Mouse (Mus musculus) forebrain, embryonic 10.5 days (tissue): ENCODE results near the gene Pid1. TPM values are rescaled to one million over a fixed set of nuclear protein-coding genes. Genes with fewer than 3 reads are reported as not detected.
"Not testable (repeated sequence)": the region's sequence is repeated elsewhere in the genome, so short reads cannot be mapped to it uniquely, and the experiment has no call there.

Experiments
- DNase-seq: peaks from one replicate; pipeline ENCODE4 v3.0.0-alpha.2; 2017; ENCODE audit warnings: low spot score; ENCODE audit errors: extremely low spot score
- H3K27ac ChIP-seq: fragments of 300-500 bp; sonication (generic); 2 replicates; pipeline ENCODE4 v1.5.1; 2016; ENCODE audit warnings: mild to moderate bottlenecking
- H3K27me3 ChIP-seq: fragments of 300-500 bp; sonication (generic); 2 replicates; pipeline ENCODE4 v1.6.1; 2016; ENCODE audit warnings: mild to moderate bottlenecking; ENCODE audit not compliant: poor library complexity, severe bottlenecking
- H3K36me3 ChIP-seq: fragments of 300-500 bp; sonication (generic); replicated peaks from 2 replicates; pipeline ENCODE4 v1.6.1; 2016; ENCODE audit warnings: mild to moderate bottlenecking, moderate library complexity
- H3K4me1 ChIP-seq: fragments of 300-500 bp; sonication (generic); 2 replicates; pipeline ENCODE4 v1.6.1; 2016
- H3K4me3 ChIP-seq: fragments of 300-500 bp; sonication (generic); 2 replicates; pipeline ENCODE4 v1.5.1; 2016; ENCODE audit warnings: mild to moderate bottlenecking, moderate library complexity
- H3K9me3 ChIP-seq: fragments of 300-500 bp; sonication (generic); 2 replicates; pipeline ENCODE4 v1.6.1; 2016; ENCODE audit warnings: mild to moderate bottlenecking, moderate library complexity
- WGBS: fragments of 180-500 bp; shearing (Covaris S2); methylation state at CpG from one replicate; pipeline ENCODE4 v1.1.7; 2016; 5-methylcytosine and 5-hydroxymethylcytosine counted together
- polyA plus RNA-seq: library from polyadenylated mRNA; unstranded; fragments of >200 nt; fragmentation: Nextera tagmentation; extraction: Ambion mirVana; gene quantifications from 2 replicates; pipeline ENCODE4 v1.2.1, GENCODE M21; 2016

The Pid1 gene
- polyA plus RNA-seq, 1 experiment from 2014 or later: 16.3 TPM

- Histone ChIP-seq H3K36me3 (no peaks in the 10 kb centered on the region), H3K27me3 (no peaks in the 10 kb centered on the region), H3K27ac (no peak overlapping the region), H3K4me1 (no peaks in the 10 kb centered on the region), H3K4me3 (no peak overlapping the region), H3K9me3 (no peaks in the 10 kb centered on the region)
- 89% methylated on average over 4 of the region's 4 CpGs for WGBS
- no peak for DNase-seq
Measured at GRCm38 (mm10) chr1:84241192-84241828, 122.7 kb downstream of the Pid1 start.

GRCm38 (mm10) chr1:84240203-84240602, 123.8 kb downstream of the Pid1 start:
- WGBS: 93% methylated on average over 2 of the region's 2 CpGs
- no peaks in the 10 kb centered on the region for H3K36me3 ChIP-seq

DNA sequence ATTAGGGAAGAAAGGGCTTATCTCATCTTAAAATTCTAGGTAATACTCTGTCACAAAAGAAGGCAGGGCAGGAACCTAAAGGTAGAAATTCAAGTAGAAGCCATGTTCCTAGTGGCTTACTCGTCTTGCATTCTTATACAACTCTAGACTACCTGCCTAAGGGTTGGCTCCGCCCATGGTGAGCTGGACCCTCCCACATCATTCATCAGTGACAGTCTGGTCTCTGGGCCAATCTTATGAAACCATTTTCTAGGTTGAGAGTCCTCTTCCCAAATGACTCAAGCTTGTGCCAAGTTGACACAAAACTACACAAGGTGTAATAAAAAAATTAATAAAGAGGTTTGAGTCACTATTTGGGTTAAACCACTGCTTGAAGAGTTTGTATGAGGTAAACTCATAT, 133.5 kb downstream of the Pid1 start:
- Histone ChIP-seq H3K27me3 (no peaks in the 10 kb centered on the region), H3K36me3 (no peaks in the 10 kb centered on the region), H3K27ac (no peak overlapping the region), H3K4me1 (0 out of 2 replicates have a peak, but pooled peaks cover 7% of the 10 kb centered on the region), H3K4me3 (no peak overlapping the region), H3K9me3 (no peaks in the 10 kb centered on the region)
- WGBS: 84% methylated on average over 2 of the region's 2 CpGs
- no peak for DNase-seq

More at GRCm38 (mm10) chr1:84240203-84240602, 123.8 kb downstream of the Pid1 start:
- Histone ChIP-seq H3K9me3 (no peaks in the 10 kb centered on the region), H3K4me1 (no peaks in the 10 kb centered on the region), H3K27me3 (no peaks in the 10 kb centered on the region), H3K4me3 (no peak overlapping the region), H3K27ac (no peak overlapping the region)
- DNase-seq: no peak

- no peak for DNase-seq
- Histone ChIP-seq H3K9me3 (no peaks in the 10 kb centered on the region), H3K36me3 (no peaks in the 10 kb centered on the region), H3K27me3 (no peaks in the 10 kb centered on the region), H3K4me1 (0 out of 2 replicates have a peak, but pooled peaks cover 7% of the 10 kb centered on the region), H3K4me3 (no peak overlapping the region), H3K27ac (no peak overlapping the region)
- 94% methylated on average over 7 of the region's 7 CpGs for WGBS
Measured at GRCm38 (mm10) chr1:84225626-84226025, 138.4 kb downstream of the Pid1 start.

DNA sequence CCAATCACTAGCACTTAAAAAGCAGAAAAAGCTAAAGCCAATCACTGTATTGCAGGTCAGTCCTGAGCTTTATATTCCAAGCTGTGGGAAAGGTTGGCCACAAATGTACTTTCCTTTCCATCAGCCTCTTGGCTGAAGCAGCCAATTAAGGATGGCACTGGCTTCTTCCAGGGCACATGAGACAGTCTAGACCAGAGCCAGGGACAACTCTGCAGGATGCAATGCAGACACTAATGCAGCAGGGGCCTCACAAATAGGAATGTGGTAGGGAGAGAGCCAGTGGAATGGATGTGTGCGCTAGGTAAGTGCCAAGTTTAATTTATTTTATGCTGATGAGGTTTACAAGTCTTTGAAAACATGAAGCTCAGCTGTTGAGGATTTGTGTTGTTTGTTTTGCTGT, 141.9 kb downstream of the Pid1 start:
- Histone ChIP-seq H3K4me3 (no peak overlapping the region), H3K27ac (no peak overlapping the region), H3K4me1 (peaks cover 11% of the 10 kb centered on the region), H3K27me3 (no peaks in the 10 kb centered on the region), H3K9me3 (no peaks in the 10 kb centered on the region), H3K36me3 (no peaks in the 10 kb centered on the region)
- 84% methylated on average over 1 of the region's 1 CpGs for WGBS
- DNase-seq: no peak

- WGBS: 81% methylated on average over 7 of the region's 7 CpGs
- no peak for DNase-seq
- Histone ChIP-seq H3K4me3 (no peak overlapping the region), H3K27ac (no peak overlapping the region), H3K36me3 (no peaks in the 10 kb centered on the region), H3K27me3 (no peaks in the 10 kb centered on the region), H3K4me1 (peaks cover 11% of the 10 kb centered on the region), H3K9me3 (no peaks in the 10 kb centered on the region)
Measured at GRCm38 (mm10) chr1:84218605-84219004, 145.4 kb downstream of the Pid1 start.

DNA sequence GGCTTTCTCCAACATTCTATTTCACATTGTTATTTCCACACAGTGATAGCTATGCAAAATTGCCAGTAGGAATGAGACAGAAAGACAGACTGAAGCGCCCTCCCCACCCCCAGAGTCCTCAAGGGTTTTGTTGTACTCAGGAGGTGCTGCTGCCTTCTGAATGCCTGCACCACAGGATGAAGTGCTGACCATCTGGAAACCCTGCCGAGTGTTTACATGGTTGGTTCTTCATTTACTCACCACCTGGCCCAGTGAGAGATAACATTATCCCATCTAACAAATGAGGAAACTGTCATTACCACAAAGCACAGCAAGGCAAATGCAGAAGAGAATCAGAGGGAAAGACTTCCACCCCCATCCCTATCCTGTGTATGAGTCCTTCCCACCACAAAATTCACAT, 146.2 kb downstream of the Pid1 start:
- no peak for DNase-seq
- WGBS: 24% methylated on average over 2 of the region's 2 CpGs

GRCm38 (mm10) chr1:84211507-84211906, 152.5 kb downstream of the Pid1 start:
- Histone ChIP-seq H3K4me1 (no peaks in the 10 kb centered on the region), H3K9me3 (no peaks in the 10 kb centered on the region), H3K4me3 (no peak overlapping the region), H3K36me3 (no peaks in the 10 kb centered on the region), H3K27ac (no peak overlapping the region), H3K27me3 (no peaks in the 10 kb centered on the region)
- no peak for DNase-seq
- 75% methylated on average over 9 of the region's 9 CpGs for WGBS

More for the DNA sequence above, 146.2 kb downstream of the Pid1 start:
- no peaks in the 10 kb centered on the region for H3K27me3 ChIP-seq
- no peak overlapping the region for H3K4me3 ChIP-seq
- no peaks in the 10 kb centered on the region for H3K36me3 ChIP-seq
- H3K9me3 ChIP-seq: no peaks in the 10 kb centered on the region
- H3K4me1 ChIP-seq: peaks cover 11% of the 10 kb centered on the region
- H3K27ac ChIP-seq: no peak overlapping the region

DNA sequence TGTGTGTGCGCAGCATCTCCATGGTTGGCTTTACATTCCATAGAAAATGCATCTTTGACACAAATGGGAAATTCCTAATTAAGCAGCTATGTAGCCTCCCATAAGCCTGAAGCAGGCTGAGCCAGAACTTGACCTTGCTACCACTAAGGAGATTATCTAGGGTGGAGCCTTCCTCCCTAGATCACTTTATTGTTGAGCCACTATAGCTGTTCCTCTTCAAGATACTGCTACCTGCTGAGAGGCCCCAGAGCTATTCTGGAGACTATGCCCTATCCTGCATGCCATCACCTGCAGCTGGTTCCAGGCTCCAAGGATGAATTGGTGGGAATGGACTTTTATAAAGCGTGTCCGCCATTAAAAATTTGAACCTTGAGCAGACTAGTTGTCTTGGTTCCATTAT, 158.2 kb downstream of the Pid1 start:
- 96% methylated on average over 3 of the region's 3 CpGs for WGBS
- H3K4me1 ChIP-seq, H3K27ac ChIP-seq, H3K36me3 ChIP-seq, DNase-seq, H3K27me3 ChIP-seq, H3K4me3 ChIP-seq, H3K9me3 ChIP-seq: not testable (repeated sequence)

DNA sequence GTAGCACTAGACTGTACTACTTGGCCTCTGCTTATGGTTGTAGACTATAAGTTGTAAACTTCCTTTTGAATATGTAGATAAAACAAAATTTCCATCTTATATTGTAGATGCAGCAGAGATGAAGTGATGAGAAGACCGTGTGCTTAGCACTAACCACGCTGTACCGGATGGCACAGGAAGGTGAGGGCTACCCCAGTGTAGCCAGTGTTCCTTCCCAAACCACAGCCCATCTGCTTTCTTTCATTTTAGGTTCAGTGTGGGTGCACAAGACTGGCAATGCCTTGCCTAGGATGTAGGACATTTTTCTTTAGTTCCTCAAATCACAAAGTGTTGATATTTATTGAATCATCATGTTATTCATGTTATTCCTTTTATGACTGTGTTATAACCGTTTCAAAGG, 160.5 kb downstream of the Pid1 start:
- Histone ChIP-seq H3K27me3 (no peaks in the 10 kb centered on the region), H3K4me3 (no peak overlapping the region), H3K36me3 (no peaks in the 10 kb centered on the region), H3K27ac (no peak overlapping the region), H3K4me1 (no peaks in the 10 kb centered on the region), H3K9me3 (no peaks in the 10 kb centered on the region)
- WGBS: 92% methylated on average over 4 of the region's 4 CpGs
- no peak for DNase-seq

DNA sequence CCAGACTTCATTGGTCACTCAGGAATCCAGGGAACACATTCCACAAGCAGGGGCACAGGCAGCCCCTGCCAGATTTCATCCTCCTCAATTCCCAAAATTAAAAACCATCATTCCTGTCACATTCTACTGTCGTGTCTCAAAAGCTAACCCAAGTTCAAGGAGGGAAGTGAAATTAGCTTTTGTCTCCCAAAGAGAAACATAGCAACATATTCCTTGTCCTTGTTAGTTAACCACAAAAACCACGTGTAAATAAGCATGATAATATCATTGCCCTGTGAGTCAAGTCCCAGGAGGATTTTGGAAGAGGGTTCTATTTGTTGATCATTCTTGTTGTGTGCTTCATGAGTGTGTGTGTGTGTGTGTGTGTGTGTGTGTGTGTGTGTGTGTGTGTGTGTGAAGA, 164.1 kb downstream of the Pid1 start:
- WGBS: 75% methylated on average over 2 of the region's 2 CpGs
- DNase-seq: no peak
- no peak overlapping the region for H3K4me3 ChIP-seq
- no peaks in the 10 kb centered on the region for H3K36me3 ChIP-seq
- no peaks in the 10 kb centered on the region for H3K9me3 ChIP-seq
- no peaks in the 10 kb centered on the region for H3K27me3 ChIP-seq
- no peaks in the 10 kb centered on the region for H3K4me1 ChIP-seq
- no peak overlapping the region for H3K27ac ChIP-seq

- H3K4me1 ChIP-seq: no peaks in the 10 kb centered on the region
- H3K27ac ChIP-seq: no peak overlapping the region
- 78% methylated on average over 2 of the region's 2 CpGs for WGBS
- DNase-seq: no peak
- no peaks in the 10 kb centered on the region for H3K9me3 ChIP-seq
- no peak overlapping the region for H3K4me3 ChIP-seq
- no peaks in the 10 kb centered on the region for H3K36me3 ChIP-seq
- H3K27me3 ChIP-seq: no peaks in the 10 kb centered on the region
Measured at GRCm38 (mm10) chr1:84198887-84199286, 165.1 kb downstream of the Pid1 start.

GRCm38 (mm10) chr1:84192167-84192566, 171.8 kb downstream of the Pid1 start:
- Histone ChIP-seq H3K36me3 (no peaks in the 10 kb centered on the region), H3K4me1 (no peaks in the 10 kb centered on the region), H3K27me3 (no peaks in the 10 kb centered on the region), H3K4me3 (no peak overlapping the region), H3K27ac (no peak overlapping the region), H3K9me3 (no peaks in the 10 kb centered on the region)
- no peak for DNase-seq

GRCm38 (mm10) chr1:84189446-84189845, 174.5 kb downstream of the Pid1 start:
- Histone ChIP-seq H3K27me3 (no peaks in the 10 kb centered on the region), H3K4me3 (no peak overlapping the region), H3K27ac (no peak overlapping the region), H3K4me1 (no peaks in the 10 kb centered on the region), H3K36me3 (no peaks in the 10 kb centered on the region), H3K9me3 (no peaks in the 10 kb centered on the region)
- no peak for DNase-seq
- 90% methylated on average over 5 of the region's 5 CpGs for WGBS
